21 mouse cellular contexts compared by ENCODE assay signal in genomic region chr11:16821668-16822254, GRCm38 (mm10).
A peak's percentile ranks its signal among the peaks of the same experiment; 100 is the strongest.
DNase-seq lines count a peak whose midpoint lies in the region; ATAC-seq and TF ChIP-seq lines count a peak whose summit lies in the region.
"Had no signal": no experiment of that assay in that cellular context is flagged by ENCODE, and none has a peak within 500 bp of the region (broad histone marks: within the 10 kb centered on the region; RNA-seq: fewer than 3 reads in every experiment).

No protein-coding gene starts in this region.

- peaks cover 13% of the 10 kb centered on the region; the same call in 1 of the 2 replicates for H3K4me1 ChIP-seq in intestine, embryonic 14.5 days (replicated peaks; ENCODE audit: control insufficient read depth, insufficient read depth, low read length)
- H3K4me1 ChIP-seq in intestine, embryonic 15.5 days (replicated peaks), result peaks cover 5% of the 10 kb centered on the region
- peaks cover 4% of the 10 kb centered on the region for H3K4me1 ChIP-seq in stomach, embryonic 15.5 days
- H3K4me1 ChIP-seq: midbrain, embryonic 10.5 days; neural tube, embryonic 15.5 days had no signal

- ATAC-seq in intestine, embryonic 14.5 days (replicated peaks; ENCODE audit: low FRiP score, low TSS enrichment, low read depth), result no peak
- no peak for ATAC-seq in intestine, embryonic 15.5 days
- no peak for ATAC-seq in stomach, embryonic 15.5 days (ENCODE audit: insufficient read depth, low FRiP score, low read depth)
- ATAC-seq: forebrain, embryonic 16.5 days; inflammation-experienced regulatory T-cells, adult 6 months; lung, postnatal 0 days had no signal

- no peak overlapping the region for H3ac ChIP-seq in C2C12 (ENCODE audit: control insufficient read depth, insufficient read length, low read depth)

- intact Hi-C loops in gastrocnemius, adult 2 months (cut with DNase I), result no loop called here

- H3K27me3 ChIP-seq in intestine, embryonic 14.5 days (replicated peaks; ENCODE audit: control insufficient read depth, insufficient read depth, low read length), result no peaks in the 10 kb centered on the region
- no peaks in the 10 kb centered on the region for H3K27me3 ChIP-seq in intestine, embryonic 15.5 days (replicated peaks)
- no peaks in the 10 kb centered on the region for H3K27me3 ChIP-seq in C2C12 (ENCODE audit: control insufficient read depth, insufficient read depth, insufficient read length)
- H3K27me3 ChIP-seq in stomach, embryonic 15.5 days (replicated peaks), result no peaks in the 10 kb centered on the region
- H3K27me3 ChIP-seq: neural tube, embryonic 15.5 days had no signal

- peak; percentile 38 for DNase-seq in gastrocnemius, adult 2 months
- DNase-seq in gastrocnemius, adult 18-20 months (ENCODE audit: low spot score), result no peak
- DNase-seq in intestine, embryonic 14.5 days (ENCODE audit: low spot score), result no peak
- DNase-seq in cerebellum, postnatal 14 days, result no peak
- DNase-seq: adrenal gland, postnatal 25 days; cerebellum, adult 8-10 months; kidney, postnatal 14 days; layer of hippocampus, postnatal 36 days; thymus, postnatal 25 days had no signal

- H3K4me3 ChIP-seq in gastrocnemius, adult 2 months, result no peak overlapping the region
- no peak overlapping the region for H3K4me3 ChIP-seq in intestine, embryonic 14.5 days (ENCODE audit: low read depth, low read length)
- H3K4me3 ChIP-seq in intestine, embryonic 15.5 days (replicated peaks), result no peak overlapping the region
- no peak overlapping the region for H3K4me3 ChIP-seq in C2C12 (ENCODE audit: insufficient read depth, poor library complexity, severe bottlenecking)
- no peak overlapping the region for H3K4me3 ChIP-seq in stomach, embryonic 15.5 days (replicated peaks)
- H3K4me3 ChIP-seq: forebrain, embryonic 10.5 days; layer of hippocampus, adult 2 months; midbrain, embryonic 10.5 days; neural tube, embryonic 15.5 days had no signal

- WGBS in intestine, embryonic 14.5 days, result 64% methylated on average over 6 of the region's 6 CpGs
- WGBS in intestine, embryonic 15.5 days, result 72% methylated on average over 6 of the region's 6 CpGs
- WGBS in stomach, embryonic 15.5 days, result 63% methylated on average over 6 of the region's 6 CpGs

- no peaks in the 10 kb centered on the region for H3K79me3 ChIP-seq in C2C12 (ENCODE audit: low read depth)

- H3K9ac ChIP-seq in intestine, embryonic 14.5 days (ENCODE audit: low read length), result no peak overlapping the region
- H3K9ac ChIP-seq in intestine, embryonic 15.5 days, result no peak overlapping the region
- H3K9ac ChIP-seq in stomach, embryonic 15.5 days, result no peak overlapping the region
- H3K9ac ChIP-seq: hindbrain, embryonic 14.5 days; neural tube, embryonic 15.5 days had no signal

- H3K36me3 ChIP-seq in intestine, embryonic 14.5 days (ENCODE audit: control insufficient read depth, insufficient read depth, low read length), result no peaks in the 10 kb centered on the region
- H3K36me3 ChIP-seq in intestine, embryonic 15.5 days, result no peaks in the 10 kb centered on the region
- H3K36me3 ChIP-seq in C2C12 (ENCODE audit: control insufficient read depth, insufficient read depth), result no peaks in the 10 kb centered on the region
- no peaks in the 10 kb centered on the region for H3K36me3 ChIP-seq in stomach, embryonic 15.5 days
- H3K36me3 ChIP-seq: forebrain, embryonic 10.5 days; midbrain, embryonic 10.5 days; neural tube, embryonic 15.5 days had no signal

- peak overlapping the region; percentile 54 for H3K27ac ChIP-seq in gastrocnemius, adult 2 months
- H3K27ac ChIP-seq in intestine, embryonic 14.5 days (ENCODE audit: low read depth), result peak overlapping the region; percentile 9; the same call in 1 of the 2 replicates
- H3K27ac ChIP-seq in intestine, embryonic 15.5 days, result no peak overlapping the region
- 0 out of 2 replicates have a peak overlapping the region, but pooled peaks have one; percentile 9 for H3K27ac ChIP-seq in stomach, embryonic 15.5 days
- H3K27ac ChIP-seq: forebrain, embryonic 10.5 days; hindbrain, embryonic 14.5 days; layer of hippocampus, adult 2 months; midbrain, embryonic 10.5 days; neural tube, embryonic 15.5 days had no signal

- H3K4me2 ChIP-seq in intestine, embryonic 14.5 days (ENCODE audit: low read length), result no peak overlapping the region
- H3K4me2 ChIP-seq in intestine, embryonic 15.5 days (replicated peaks), result no peak overlapping the region
- no peak overlapping the region for H3K4me2 ChIP-seq in stomach, embryonic 15.5 days
- H3K4me2 ChIP-seq: heart, embryonic 11.5 days; hindbrain, embryonic 14.5 days; neural tube, embryonic 15.5 days had no signal

- H3K79me2 ChIP-seq in C2C12 (ENCODE audit: control insufficient read depth, insufficient read depth), result no peaks in the 10 kb centered on the region

- no peaks in the 10 kb centered on the region for H3K9me3 ChIP-seq in intestine, embryonic 14.5 days (ENCODE audit: control insufficient read depth, low read length)
- no peaks in the 10 kb centered on the region for H3K9me3 ChIP-seq in intestine, embryonic 15.5 days
- no peaks in the 10 kb centered on the region for H3K9me3 ChIP-seq in stomach, embryonic 15.5 days
- H3K9me3 ChIP-seq: forebrain, embryonic 10.5 days; midbrain, embryonic 10.5 days; neural tube, embryonic 15.5 days had no signal

- TF ChIP-seq CTCF in gastrocnemius, adult 2 months (IDR thresholded peaks at IDR 0.05), result no peak
- no peak for TF ChIP-seq CTCF in C2C12 (IDR thresholded peaks at IDR 0.05; ENCODE audit: control insufficient read depth, insufficient read depth, insufficient read length)

TF ChIP-seq in C2C12, 6 proteins besides CTCF, POLR2A, EP300 and RAD21:
- TF ChIP-seq MAX (IDR thresholded peaks at IDR 0.05), result no peak
- no peak for TF ChIP-seq MYOG (IDR thresholded peaks at IDR 0.05; ENCODE audit: control insufficient read depth, extremely low read depth, insufficient read length)
- no peak for TF ChIP-seq USF1 (IDR thresholded peaks at IDR 0.05; ENCODE audit: low read depth)
- TF ChIP-seq FOSL1 (IDR thresholded peaks at IDR 0.05; ENCODE audit: insufficient read depth, low read length, poor library complexity, severe bottlenecking), result no peak
- TF ChIP-seq MYOD1 (IDR thresholded peaks at IDR 0.05; ENCODE audit: control insufficient read depth, insufficient read length, low read depth), result peak; percentile 51
- no peak for TF ChIP-seq CEBPB (IDR thresholded peaks at IDR 0.05; ENCODE audit: low read depth)
